Mouse (Mus musculus) stomach, embryonic 15.5 days (tissue): ENCODE results near the gene Nuak1. TPM values are rescaled to one million over a fixed set of nuclear protein-coding genes. Genes with fewer than 3 reads are reported as not detected.
"Not testable (repeated sequence)": the region's sequence is repeated elsewhere in the genome, so short reads cannot be mapped to it uniquely, and the experiment has no call there.

Source experiments
- ATAC-seq: fragments of 200-750 bp; cut with Nextera tagmentation; 2 replicates; pipeline ENCODE4 v1.8.0; 2017; ENCODE audit warnings: low read depth, moderate number of reproducible peaks, moderate TSS enrichment; ENCODE audit not compliant: insufficient read depth, low FRiP score
- H3K27ac ChIP-seq: fragments of 300-500 bp; sonication (generic); 2 replicates; pipeline ENCODE4 v1.5.1; 2015; ENCODE audit warnings: mild to moderate bottlenecking, inconsistent platforms
- H3K27me3 ChIP-seq: fragments of 300-500 bp; sonication (generic); replicated peaks from 2 replicates; pipeline ENCODE4 v1.6.1; 2015; ENCODE audit warnings: inconsistent platforms
- H3K36me3 ChIP-seq: fragments of 300-500 bp; sonication (generic); 2 replicates; pipeline ENCODE4 v1.6.1; 2015; ENCODE audit warnings: inconsistent platforms
- H3K4me1 ChIP-seq: fragments of 300-500 bp; sonication (generic); 2 replicates; pipeline ENCODE4 v1.6.1; 2015; ENCODE audit warnings: inconsistent platforms
- H3K4me2 ChIP-seq: fragments of 300-500 bp; sonication (generic); 2 replicates; pipeline ENCODE4 v1.6.1; 2015; ENCODE audit warnings: mild to moderate bottlenecking, inconsistent platforms
- H3K4me3 ChIP-seq: fragments of 300-500 bp; sonication (generic); replicated peaks from 2 replicates; pipeline ENCODE4 v1.5.1; 2015; ENCODE audit warnings: inconsistent platforms
- H3K9ac ChIP-seq: fragments of 300-500 bp; sonication (generic); 2 replicates; pipeline ENCODE4 v1.6.1; 2015; ENCODE audit warnings: inconsistent platforms
- H3K9me3 ChIP-seq: fragments of 300-500 bp; sonication (generic); 2 replicates; pipeline ENCODE4 v1.6.1; 2016; ENCODE audit warnings: inconsistent platforms
- WGBS: fragments of 180-500 bp; shearing (Covaris S2); methylation state at CpG from one replicate; pipeline ENCODE4 v1.1.7; 2015; 5-methylcytosine and 5-hydroxymethylcytosine counted together
- polyA plus RNA-seq: library from polyadenylated mRNA; unstranded; fragments of >200 nt; fragmentation: Nextera tagmentation; extraction: Ambion mirVana; gene quantifications from 2 replicates; pipeline ENCODE4 v1.2.1, GENCODE M21; 2015

Nuak1 gene
- polyA plus RNA-seq: 1.0 and 1.2 TPM in 2 replicates

GRCm38 (mm10) chr10:84440541-84441433, at the start of gene Nuak1:
TSS of gene Nuak1 (minus strand) at chr10:84440597.
- H3K27me3 ChIP-seq: no peaks in the 10 kb centered on the region
- peak within 1 kb of the TSS; percentile 79 for H3K9ac ChIP-seq
- ATAC-seq: peak; percentile 86
- H3K36me3 ChIP-seq: no peaks in the 10 kb centered on the region
- H3K27ac ChIP-seq: peak within 1 kb of the TSS; percentile 90
- peak within 1 kb of the TSS; percentile 95 for H3K4me2 ChIP-seq
- under 1% methylated on average over 78 of the region's 94 CpGs for WGBS
- H3K4me3 ChIP-seq: peak within 1 kb of the TSS; percentile 69
- no peaks in the 10 kb centered on the region for H3K9me3 ChIP-seq
- H3K4me1 ChIP-seq: peaks cover 38% of the 10 kb centered on the region

GRCm38 (mm10) chr10:84490115-84490514, 49.7 kb upstream of the Nuak1 start:
- 72% methylated on average over 5 of the region's 5 CpGs for WGBS
- ATAC-seq: no peak

GRCm38 (mm10) chr10:84488315-84488714, 47.9 kb upstream of the Nuak1 start:
- Histone ChIP-seq H3K4me1 (no peaks in the 10 kb centered on the region), H3K4me2 (no peak overlapping the region), H3K27ac (no peak overlapping the region), H3K9me3 (no peaks in the 10 kb centered on the region), H3K27me3 (no peaks in the 10 kb centered on the region), H3K9ac (no peak overlapping the region), H3K4me3 (no peak overlapping the region), H3K36me3 (no peaks in the 10 kb centered on the region)
- ATAC-seq: no peak
- WGBS: 43% methylated on average over 6 of the region's 6 CpGs

More at GRCm38 (mm10) chr10:84490115-84490514, 49.7 kb upstream of the Nuak1 start:
- H3K4me2 ChIP-seq: no peak overlapping the region
- no peak overlapping the region for H3K27ac ChIP-seq
- H3K4me3 ChIP-seq: no peak overlapping the region
- H3K27me3 ChIP-seq: no peaks in the 10 kb centered on the region
- H3K9ac ChIP-seq: no peak overlapping the region
- H3K36me3 ChIP-seq: no peaks in the 10 kb centered on the region
- no peaks in the 10 kb centered on the region for H3K4me1 ChIP-seq
- no peaks in the 10 kb centered on the region for H3K9me3 ChIP-seq

GRCm38 (mm10) chr10:84484661-84485060, 44.3 kb upstream of the Nuak1 start:
- no peak for ATAC-seq
- H3K36me3 ChIP-seq: no peaks in the 10 kb centered on the region
- no peak overlapping the region for H3K9ac ChIP-seq
- H3K4me2 ChIP-seq: no peak overlapping the region
- WGBS: 45% methylated on average over 1 of the region's 1 CpGs
- H3K27me3 ChIP-seq: no peaks in the 10 kb centered on the region
- no peaks in the 10 kb centered on the region for H3K9me3 ChIP-seq
- H3K4me1 ChIP-seq: peaks cover 4% of the 10 kb centered on the region; the same call in 1 of the 2 replicates
- no peak overlapping the region for H3K27ac ChIP-seq
- no peak overlapping the region for H3K4me3 ChIP-seq

GRCm38 (mm10) chr10:84483553-84483952, 43.2 kb upstream of the Nuak1 start:
- H3K9ac ChIP-seq: no peak overlapping the region
- no peak overlapping the region for H3K4me3 ChIP-seq
- H3K27ac ChIP-seq: no peak overlapping the region
- peak; percentile 54; the same call in 1 of the 2 replicates for ATAC-seq
- H3K27me3 ChIP-seq: no peaks in the 10 kb centered on the region
- H3K4me1 ChIP-seq: peaks cover 4% of the 10 kb centered on the region; the same call in 1 of the 2 replicates
- 55% methylated on average over 3 of the region's 3 CpGs for WGBS
- H3K36me3 ChIP-seq: no peaks in the 10 kb centered on the region
- no peak overlapping the region for H3K4me2 ChIP-seq
- no peaks in the 10 kb centered on the region for H3K9me3 ChIP-seq

- H3K27me3 ChIP-seq: no peaks in the 10 kb centered on the region
- no peaks in the 10 kb centered on the region for H3K9me3 ChIP-seq
- 80% methylated on average over 2 of the region's 2 CpGs for WGBS
- ATAC-seq: no peak
- no peaks in the 10 kb centered on the region for H3K36me3 ChIP-seq
- peaks cover 4% of the 10 kb centered on the region; the same call in 1 of the 2 replicates for H3K4me1 ChIP-seq
- no peak overlapping the region for H3K4me3 ChIP-seq
- H3K4me2 ChIP-seq: no peak overlapping the region
- H3K9ac ChIP-seq: no peak overlapping the region
- H3K27ac ChIP-seq: no peak overlapping the region
Measured at GRCm38 (mm10) chr10:84483069-84483468, 42.7 kb upstream of the Nuak1 start.

- not testable (repeated sequence) for H3K4me2 ChIP-seq, H3K4me3 ChIP-seq, H3K27me3 ChIP-seq, H3K4me1 ChIP-seq, H3K27ac ChIP-seq, ATAC-seq, H3K9ac ChIP-seq, H3K9me3 ChIP-seq, H3K36me3 ChIP-seq
- WGBS: 92% methylated on average over 15 of the region's 15 CpGs
Measured at GRCm38 (mm10) chr10:84482418-84482817, 42.0 kb upstream of the Nuak1 start.

GRCm38 (mm10) chr10:84481327-84481671, 40.9 kb upstream of the Nuak1 start:
- H3K27ac ChIP-seq: no peak overlapping the region
- H3K4me3 ChIP-seq: no peak overlapping the region
- no peaks in the 10 kb centered on the region for H3K9me3 ChIP-seq
- H3K9ac ChIP-seq: no peak overlapping the region
- WGBS: 53% methylated on average over 5 of the region's 5 CpGs
- no peak for ATAC-seq
- H3K4me2 ChIP-seq: no peak overlapping the region
- no peaks in the 10 kb centered on the region for H3K27me3 ChIP-seq
- no peaks in the 10 kb centered on the region for H3K36me3 ChIP-seq
- H3K4me1 ChIP-seq: peaks cover 10% of the 10 kb centered on the region

GRCm38 (mm10) chr10:84480667-84481326, 40.4 kb upstream of the Nuak1 start:
- ATAC-seq: no peak
- no peak overlapping the region for H3K4me2 ChIP-seq
- no peaks in the 10 kb centered on the region for H3K9me3 ChIP-seq
- no peaks in the 10 kb centered on the region for H3K27me3 ChIP-seq
- no peak overlapping the region for H3K4me3 ChIP-seq
- peaks cover 10% of the 10 kb centered on the region for H3K4me1 ChIP-seq
- no peak overlapping the region for H3K9ac ChIP-seq
- H3K36me3 ChIP-seq: no peaks in the 10 kb centered on the region
- H3K27ac ChIP-seq: no peak overlapping the region
- 59% methylated on average over 8 of the region's 8 CpGs for WGBS

GRCm38 (mm10) chr10:84480146-84480545, 39.7 kb upstream of the Nuak1 start:
- Histone ChIP-seq H3K4me3 (no peak overlapping the region), H3K9me3 (no peaks in the 10 kb centered on the region), H3K9ac (no peak overlapping the region), H3K27me3 (no peaks in the 10 kb centered on the region), H3K27ac (no peak overlapping the region), H3K4me2 (no peak overlapping the region), H3K36me3 (no peaks in the 10 kb centered on the region), H3K4me1 (peaks cover 10% of the 10 kb centered on the region)
- 86% methylated on average over 4 of the region's 4 CpGs for WGBS
- ATAC-seq: no peak

GRCm38 (mm10) chr10:84477613-84478076, 37.2 kb upstream of the Nuak1 start:
- peaks cover 10% of the 10 kb centered on the region for H3K4me1 ChIP-seq
- no peak overlapping the region for H3K4me2 ChIP-seq
- WGBS: 21% methylated on average over 3 of the region's 3 CpGs
- no peaks in the 10 kb centered on the region for H3K36me3 ChIP-seq
- H3K9ac ChIP-seq: no peak overlapping the region
- ATAC-seq: 0 out of 2 replicates have a peak, but pooled peaks have one; percentile 50
- no peak overlapping the region for H3K27ac ChIP-seq
- H3K4me3 ChIP-seq: no peak overlapping the region
- no peaks in the 10 kb centered on the region for H3K9me3 ChIP-seq
- H3K27me3 ChIP-seq: no peaks in the 10 kb centered on the region

- no peak for ATAC-seq
- H3K4me1 ChIP-seq: peaks cover 10% of the 10 kb centered on the region
- 47% methylated on average over 4 of the region's 4 CpGs for WGBS
- H3K9ac ChIP-seq: no peak overlapping the region
- H3K9me3 ChIP-seq: no peaks in the 10 kb centered on the region
- H3K4me3 ChIP-seq: no peak overlapping the region
- H3K4me2 ChIP-seq: no peak overlapping the region
- no peak overlapping the region for H3K27ac ChIP-seq
- H3K27me3 ChIP-seq: no peaks in the 10 kb centered on the region
- H3K36me3 ChIP-seq: no peaks in the 10 kb centered on the region
Measured at GRCm38 (mm10) chr10:84477045-84477612, 36.7 kb upstream of the Nuak1 start.
